Mouse (Mus musculus): ENCODE measurements around the gene Golt1a. TPM values are rescaled to one million over a fixed set of nuclear protein-coding genes. Genes with fewer than 3 reads are reported as not detected.

Gene Golt1a
- polyA plus RNA-seq (2014; fragmentation: Nextera tagmentation; extraction: Ambion mirVana): not detected in 2 replicates

DNA sequence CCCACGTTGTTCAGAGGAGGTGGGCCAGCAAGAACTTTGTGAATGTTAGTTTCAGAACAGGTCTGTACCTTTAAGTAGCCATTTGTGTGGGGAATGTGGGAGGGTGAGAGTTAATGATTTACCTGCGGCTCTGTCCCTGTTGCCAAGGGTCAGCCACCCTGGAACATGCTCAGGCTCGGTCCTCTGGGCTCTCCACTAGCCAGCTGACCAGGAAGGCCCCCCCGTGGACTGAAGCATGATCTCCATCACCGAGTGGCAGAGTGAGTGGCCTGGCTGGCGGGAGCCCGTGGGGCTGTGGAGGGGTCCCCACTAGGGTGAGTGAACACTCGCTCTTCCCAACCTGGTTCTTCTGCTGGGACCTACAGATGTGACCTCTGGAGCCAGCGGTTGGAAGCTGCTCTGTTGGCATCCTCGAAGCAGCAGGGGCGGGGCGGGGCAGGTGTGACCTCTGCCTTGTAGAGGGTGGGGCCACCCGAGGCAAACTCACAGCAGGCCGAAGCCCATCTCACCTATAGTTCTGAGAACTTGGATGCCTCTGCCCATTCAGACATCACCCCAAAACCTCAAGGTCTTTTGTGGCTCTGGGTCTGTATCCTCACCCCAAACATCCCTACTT is at the start of gene Golt1a:
Gene Golt1a (plus strand): TSS at position 149 of the 616 bp plus-strand sequence.
- no peaks in the 10 kb centered on the region for H3K9me3 ChIP-seq (replicated peaks; ENCODE audit: control insufficient read depth, low read length)
- H3K36me3 ChIP-seq (ENCODE audit: control insufficient read depth, insufficient read depth, low read length): no peaks in the 10 kb centered on the region
- H3K4me2 ChIP-seq: no peak within 1 kb of the TSS
- WGBS (ENCODE audit: insufficient replicate concordance): 58% methylated on average over 14 of the region's 14 CpGs
- H3K27ac ChIP-seq (ENCODE audit: low read depth, low read length): no peak within 1 kb of the TSS
- no peaks in the 10 kb centered on the region; the same call in 1 of the 2 replicates for H3K4me1 ChIP-seq (ENCODE audit: control insufficient read depth, insufficient read depth, low read length)
- no peaks in the 10 kb centered on the region; the same call in 1 of the 2 replicates for H3K27me3 ChIP-seq (ENCODE audit: control insufficient read depth, insufficient read depth, low read length)
- no peak within 1 kb of the TSS for H3K4me3 ChIP-seq (ENCODE audit: low read depth, low read length)
- no peak for ATAC-seq (replicated peaks; ENCODE audit: insufficient number of reproducible peaks, low FRiP score, low TSS enrichment)
- no peak within 1 kb of the TSS for H3K9ac ChIP-seq (ENCODE audit: low read depth, low read length)

DNA sequence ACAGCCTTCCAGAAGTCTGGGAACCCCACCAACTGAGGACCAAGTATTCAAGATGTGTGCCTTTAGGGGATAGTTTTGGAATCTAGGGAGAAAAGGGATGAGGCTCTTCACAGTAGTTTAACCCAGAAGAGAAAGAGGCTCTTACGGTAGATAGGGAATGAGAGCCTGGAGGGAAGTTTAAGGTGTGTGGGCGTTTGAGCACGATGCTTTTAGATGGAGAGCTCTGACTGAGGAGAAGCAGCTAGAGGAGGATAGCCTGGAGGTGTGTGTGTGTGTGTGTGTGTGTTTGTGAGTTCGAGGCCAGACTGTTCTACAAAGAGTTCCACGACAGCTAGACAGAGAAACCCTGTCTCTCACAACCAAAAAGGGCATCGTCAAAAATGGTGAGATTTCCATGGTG is 47.0 kb upstream of the Golt1a start:
- Histone ChIP-seq H3K36me3 (ENCODE audit: control insufficient read depth, insufficient read depth, low read length) (peaks cover 15% of the 10 kb centered on the region), H3K4me1 (ENCODE audit: control insufficient read depth, insufficient read depth, low read length) (peaks cover 9% of the 10 kb centered on the region), H3K9me3 (replicated peaks; ENCODE audit: control insufficient read depth, low read length) (peaks cover 3% of the 10 kb centered on the region; the same call in 1 of the 2 replicates), H3K9ac (ENCODE audit: low read depth, low read length) (no peak overlapping the region), H3K27ac (ENCODE audit: low read depth, low read length) (no peak overlapping the region), H3K4me2 (no peak overlapping the region), H3K27me3 (ENCODE audit: control insufficient read depth, insufficient read depth, low read length) (no peaks in the 10 kb centered on the region), H3K4me3 (ENCODE audit: low read depth, low read length) (no peak overlapping the region)
- ATAC-seq (replicated peaks; ENCODE audit: insufficient number of reproducible peaks, low FRiP score, low TSS enrichment): no peak
- WGBS (ENCODE audit: insufficient replicate concordance): 86% methylated on average over 6 of the region's 6 CpGs

DNA sequence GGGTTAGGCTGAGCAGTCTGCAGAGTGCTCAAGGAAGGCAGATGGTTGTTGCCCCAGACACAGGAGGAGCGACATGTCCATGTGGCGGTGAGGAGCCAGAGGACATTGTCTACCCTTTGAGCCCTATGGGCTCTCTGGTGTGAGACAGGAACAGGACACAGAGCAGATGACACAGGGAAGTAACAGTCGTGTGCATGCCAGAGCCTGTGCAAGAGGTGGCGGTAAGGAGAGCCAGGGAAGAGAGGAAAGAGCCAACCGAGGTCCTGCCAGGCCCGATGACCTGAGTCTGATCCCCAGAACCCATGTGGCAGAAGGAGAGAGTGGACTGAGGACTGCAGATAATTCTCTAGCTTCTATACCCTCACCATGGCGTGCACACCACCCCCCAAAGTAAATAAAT is 46.5 kb upstream of the Golt1a start:
- Histone ChIP-seq H3K9ac (ENCODE audit: low read depth, low read length) (no peak overlapping the region), H3K4me1 (ENCODE audit: control insufficient read depth, insufficient read depth, low read length) (peaks cover 14% of the 10 kb centered on the region), H3K4me2 (no peak overlapping the region), H3K4me3 (ENCODE audit: low read depth, low read length) (no peak overlapping the region), H3K36me3 (ENCODE audit: control insufficient read depth, insufficient read depth, low read length) (peaks cover 15% of the 10 kb centered on the region), H3K27me3 (ENCODE audit: control insufficient read depth, insufficient read depth, low read length) (no peaks in the 10 kb centered on the region), H3K27ac (ENCODE audit: low read depth, low read length) (no peak overlapping the region), H3K9me3 (replicated peaks; ENCODE audit: control insufficient read depth, low read length) (peaks cover 3% of the 10 kb centered on the region; the same call in 1 of the 2 replicates)
- no peak for ATAC-seq (replicated peaks; ENCODE audit: insufficient number of reproducible peaks, low FRiP score, low TSS enrichment)
- 81% methylated on average over 7 of the region's 7 CpGs for WGBS (ENCODE audit: insufficient replicate concordance)

DNA sequence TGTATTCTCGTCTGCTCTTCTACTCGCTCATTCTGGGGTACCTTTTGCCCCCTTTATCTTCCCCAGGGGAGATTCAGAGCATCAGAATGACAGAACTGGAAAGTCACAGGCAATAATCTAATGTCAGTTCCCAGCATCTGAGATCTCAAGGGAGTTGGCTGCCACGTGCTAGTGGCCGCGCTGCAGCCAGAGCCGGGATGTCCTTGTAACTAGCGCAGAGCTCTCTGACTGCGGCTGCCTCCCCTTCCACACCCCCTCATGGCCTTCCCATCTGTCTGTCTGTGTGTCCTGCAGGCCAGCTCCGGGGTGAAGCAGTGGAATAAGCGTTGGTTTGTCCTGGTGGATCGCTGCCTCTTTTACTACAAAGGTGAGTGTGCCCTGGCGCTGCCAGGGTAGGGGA is 45.2 kb upstream of the Golt1a start:
- no peak overlapping the region for H3K9ac ChIP-seq (ENCODE audit: low read depth, low read length)
- no peak overlapping the region for H3K4me3 ChIP-seq (ENCODE audit: low read depth, low read length)
- H3K36me3 ChIP-seq (ENCODE audit: control insufficient read depth, insufficient read depth, low read length): peaks cover 15% of the 10 kb centered on the region
- H3K4me1 ChIP-seq (ENCODE audit: control insufficient read depth, insufficient read depth, low read length): peaks cover 14% of the 10 kb centered on the region
- ATAC-seq (replicated peaks; ENCODE audit: insufficient number of reproducible peaks, low FRiP score, low TSS enrichment): no peak
- no peaks in the 10 kb centered on the region for H3K27me3 ChIP-seq (ENCODE audit: control insufficient read depth, insufficient read depth, low read length)
- WGBS (ENCODE audit: insufficient replicate concordance): 71% methylated on average over 12 of the region's 12 CpGs
- H3K27ac ChIP-seq (ENCODE audit: low read depth, low read length): no peak overlapping the region
- no peak overlapping the region for H3K4me2 ChIP-seq
- H3K9me3 ChIP-seq (replicated peaks; ENCODE audit: control insufficient read depth, low read length): peaks cover 3% of the 10 kb centered on the region; the same call in 1 of the 2 replicates

DNA sequence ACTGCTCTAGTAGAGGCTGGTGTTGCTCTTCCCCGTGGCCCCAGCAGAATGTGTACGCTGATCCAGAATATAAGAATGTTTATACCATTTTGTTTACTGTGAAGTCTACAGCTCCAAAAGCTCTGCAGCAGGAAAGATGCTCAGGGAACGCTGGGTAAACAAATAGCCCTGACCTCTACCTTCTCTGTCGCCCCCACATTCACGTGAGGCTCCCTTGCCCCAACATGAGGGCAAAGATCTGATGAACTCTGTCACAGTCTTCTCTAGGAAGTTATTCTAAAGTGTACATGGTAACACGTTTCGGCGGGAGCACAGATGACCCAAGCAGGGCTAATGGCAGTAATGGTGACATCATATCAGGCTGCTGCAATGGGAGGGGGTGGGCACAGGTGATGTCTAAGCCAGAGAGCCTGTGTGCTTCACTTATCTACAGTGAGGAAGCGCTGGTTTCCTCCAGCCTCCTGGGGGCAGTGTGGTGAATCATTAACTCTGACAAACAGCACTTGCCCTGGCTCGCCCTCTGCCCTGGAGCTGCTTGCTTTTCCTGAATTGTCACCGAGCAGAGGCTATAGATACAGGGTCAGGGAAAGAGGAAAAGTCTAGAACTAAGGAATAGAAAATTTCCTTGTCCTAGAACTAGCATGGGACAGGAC is 44.4 kb upstream of the Golt1a start:
- 59% methylated on average over 11 of the region's 11 CpGs for WGBS (ENCODE audit: insufficient replicate concordance)
- H3K9me3 ChIP-seq (replicated peaks; ENCODE audit: control insufficient read depth, low read length): peaks cover 3% of the 10 kb centered on the region; the same call in 1 of the 2 replicates
- no peak overlapping the region for H3K4me2 ChIP-seq
- H3K9ac ChIP-seq (ENCODE audit: low read depth, low read length): no peak overlapping the region
- no peaks in the 10 kb centered on the region for H3K27me3 ChIP-seq (ENCODE audit: control insufficient read depth, insufficient read depth, low read length)
- no peak overlapping the region for H3K27ac ChIP-seq (ENCODE audit: low read depth, low read length)
- H3K4me1 ChIP-seq (ENCODE audit: control insufficient read depth, insufficient read depth, low read length): peaks cover 20% of the 10 kb centered on the region
- ATAC-seq (replicated peaks; ENCODE audit: insufficient number of reproducible peaks, low FRiP score, low TSS enrichment): no peak
- H3K36me3 ChIP-seq (ENCODE audit: control insufficient read depth, insufficient read depth, low read length): peaks cover 9% of the 10 kb centered on the region
- no peak overlapping the region for H3K4me3 ChIP-seq (ENCODE audit: low read depth, low read length)

DNA sequence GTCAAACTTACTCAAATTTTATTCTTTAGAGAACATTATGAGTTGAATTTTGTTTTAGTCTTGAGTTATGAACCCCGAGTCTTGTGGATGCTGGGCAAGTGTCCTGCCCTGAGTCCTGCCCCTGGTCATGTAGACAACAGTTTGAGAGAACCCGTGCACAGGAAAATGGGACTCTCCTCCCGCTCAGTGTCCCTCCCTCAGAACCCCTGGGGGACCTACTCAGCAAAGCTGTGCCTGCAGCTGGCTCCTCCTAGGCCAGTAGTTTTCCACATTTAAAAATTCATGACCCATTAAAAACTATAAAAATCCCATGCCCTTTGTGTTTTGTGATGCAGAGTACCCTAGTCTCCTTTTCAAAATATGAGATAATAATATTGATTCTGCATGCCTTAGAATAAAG is 42.5 kb upstream of the Golt1a start:
- ATAC-seq (replicated peaks; ENCODE audit: insufficient number of reproducible peaks, low FRiP score, low TSS enrichment): no peak
- H3K9ac ChIP-seq (ENCODE audit: low read depth, low read length): no peak overlapping the region
- no peak overlapping the region for H3K4me3 ChIP-seq (ENCODE audit: low read depth, low read length)
- peaks cover 3% of the 10 kb centered on the region; the same call in 1 of the 2 replicates for H3K9me3 ChIP-seq (replicated peaks; ENCODE audit: control insufficient read depth, low read length)
- H3K27me3 ChIP-seq (ENCODE audit: control insufficient read depth, insufficient read depth, low read length): no peaks in the 10 kb centered on the region
- H3K27ac ChIP-seq (ENCODE audit: low read depth, low read length): no peak overlapping the region
- H3K4me1 ChIP-seq (ENCODE audit: control insufficient read depth, insufficient read depth, low read length): peaks cover 24% of the 10 kb centered on the region
- H3K4me2 ChIP-seq: no peak overlapping the region
- 74% methylated on average over 3 of the region's 3 CpGs for WGBS (ENCODE audit: insufficient replicate concordance)
- H3K36me3 ChIP-seq (ENCODE audit: control insufficient read depth, insufficient read depth, low read length): peaks cover 5% of the 10 kb centered on the region

DNA sequence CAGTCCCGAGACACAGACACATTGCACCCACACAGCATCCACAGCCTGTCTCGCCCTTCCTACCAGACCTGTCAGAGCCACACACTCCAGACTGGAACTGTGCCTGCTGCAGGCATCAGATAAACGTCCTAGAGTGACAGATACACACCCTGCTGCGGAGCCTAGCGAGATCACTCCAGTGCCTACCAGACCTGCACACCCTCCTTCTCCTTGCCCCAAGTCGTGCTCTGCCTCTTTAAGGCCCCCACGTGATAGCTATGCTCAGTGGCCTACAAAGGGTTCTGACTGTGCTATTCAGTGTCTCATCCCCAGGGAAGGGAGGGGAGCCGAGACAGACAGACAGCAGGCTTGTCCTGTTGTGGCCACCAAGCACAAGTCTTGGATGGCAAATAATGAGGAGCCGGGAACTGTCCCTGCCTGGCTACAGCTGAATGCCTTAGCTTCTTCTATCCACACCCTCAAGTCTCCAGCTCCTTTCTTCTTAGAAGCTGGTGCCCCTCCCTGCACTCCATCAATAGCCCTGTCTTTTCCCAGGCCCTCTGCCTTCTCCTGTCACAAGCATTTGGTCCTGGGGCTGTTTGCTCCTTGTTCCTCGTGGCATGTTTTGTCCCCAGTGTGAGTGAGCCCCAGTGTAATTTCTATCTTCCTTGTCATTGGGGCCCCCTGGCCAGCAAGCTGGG is 41.6 kb upstream of the Golt1a start:
- Histone ChIP-seq H3K4me2 (no peak overlapping the region), H3K27ac (ENCODE audit: low read depth, low read length) (0 out of 2 replicates have a peak overlapping the region, but pooled peaks have one; percentile 31), H3K27me3 (ENCODE audit: control insufficient read depth, insufficient read depth, low read length) (no peaks in the 10 kb centered on the region), H3K9ac (ENCODE audit: low read depth, low read length) (no peak overlapping the region), H3K4me3 (ENCODE audit: low read depth, low read length) (no peak overlapping the region), H3K9me3 (replicated peaks; ENCODE audit: control insufficient read depth, low read length) (no peaks in the 10 kb centered on the region), H3K4me1 (ENCODE audit: control insufficient read depth, insufficient read depth, low read length) (peaks cover 24% of the 10 kb centered on the region), H3K36me3 (ENCODE audit: control insufficient read depth, insufficient read depth, low read length) (0 out of 2 replicates have a peak, but pooled peaks cover 2% of the 10 kb centered on the region)
- 18% methylated on average over 10 of the region's 10 CpGs for WGBS (ENCODE audit: insufficient replicate concordance)
- no peak for ATAC-seq (replicated peaks; ENCODE audit: insufficient number of reproducible peaks, low FRiP score, low TSS enrichment)

DNA sequence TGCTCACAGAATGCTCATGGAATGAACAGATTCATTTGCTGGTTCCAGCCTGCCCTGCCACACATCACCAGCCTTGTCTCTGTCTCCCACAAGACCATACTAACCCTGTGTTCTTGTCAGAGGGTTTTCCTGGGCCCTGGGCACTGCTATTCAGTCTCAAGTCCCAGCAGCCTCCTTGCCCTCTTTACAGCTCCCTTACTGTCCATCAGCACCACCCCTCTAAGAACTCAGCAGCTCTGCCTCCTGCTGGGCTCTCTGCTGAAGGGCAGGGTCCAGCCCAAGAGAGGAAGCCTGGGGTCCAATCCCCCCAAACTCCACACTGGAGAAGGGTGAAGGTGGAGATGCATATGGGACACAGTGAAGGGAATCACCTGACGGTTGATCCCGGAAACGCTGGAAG is 41.1 kb upstream of the Golt1a start:
- no peak overlapping the region for H3K9ac ChIP-seq (ENCODE audit: low read depth, low read length)
- no peak overlapping the region for H3K4me3 ChIP-seq (ENCODE audit: low read depth, low read length)
- H3K9me3 ChIP-seq (replicated peaks; ENCODE audit: control insufficient read depth, low read length): no peaks in the 10 kb centered on the region
- WGBS (ENCODE audit: insufficient replicate concordance): 70% methylated on average over 3 of the region's 3 CpGs
- no peak overlapping the region for H3K4me2 ChIP-seq
- peaks cover 24% of the 10 kb centered on the region for H3K4me1 ChIP-seq (ENCODE audit: control insufficient read depth, insufficient read depth, low read length)
- no peak overlapping the region for H3K27ac ChIP-seq (ENCODE audit: low read depth, low read length)
- ATAC-seq (replicated peaks; ENCODE audit: insufficient number of reproducible peaks, low FRiP score, low TSS enrichment): no peak
- H3K27me3 ChIP-seq (ENCODE audit: control insufficient read depth, insufficient read depth, low read length): no peaks in the 10 kb centered on the region
- 0 out of 2 replicates have a peak, but pooled peaks cover 2% of the 10 kb centered on the region for H3K36me3 ChIP-seq (ENCODE audit: control insufficient read depth, insufficient read depth, low read length)
